Mouse (Mus musculus): ENCODE results near the gene Flad1. TPM values are rescaled to one million over a fixed set of nuclear protein-coding genes. Genes with fewer than 3 reads are reported as not detected.
A peak's percentile ranks its signal among the peaks of the same experiment; 100 is the strongest.

The Flad1 gene
- polyA plus RNA-seq, 1 experiment = 34.6 TPM

DNA sequence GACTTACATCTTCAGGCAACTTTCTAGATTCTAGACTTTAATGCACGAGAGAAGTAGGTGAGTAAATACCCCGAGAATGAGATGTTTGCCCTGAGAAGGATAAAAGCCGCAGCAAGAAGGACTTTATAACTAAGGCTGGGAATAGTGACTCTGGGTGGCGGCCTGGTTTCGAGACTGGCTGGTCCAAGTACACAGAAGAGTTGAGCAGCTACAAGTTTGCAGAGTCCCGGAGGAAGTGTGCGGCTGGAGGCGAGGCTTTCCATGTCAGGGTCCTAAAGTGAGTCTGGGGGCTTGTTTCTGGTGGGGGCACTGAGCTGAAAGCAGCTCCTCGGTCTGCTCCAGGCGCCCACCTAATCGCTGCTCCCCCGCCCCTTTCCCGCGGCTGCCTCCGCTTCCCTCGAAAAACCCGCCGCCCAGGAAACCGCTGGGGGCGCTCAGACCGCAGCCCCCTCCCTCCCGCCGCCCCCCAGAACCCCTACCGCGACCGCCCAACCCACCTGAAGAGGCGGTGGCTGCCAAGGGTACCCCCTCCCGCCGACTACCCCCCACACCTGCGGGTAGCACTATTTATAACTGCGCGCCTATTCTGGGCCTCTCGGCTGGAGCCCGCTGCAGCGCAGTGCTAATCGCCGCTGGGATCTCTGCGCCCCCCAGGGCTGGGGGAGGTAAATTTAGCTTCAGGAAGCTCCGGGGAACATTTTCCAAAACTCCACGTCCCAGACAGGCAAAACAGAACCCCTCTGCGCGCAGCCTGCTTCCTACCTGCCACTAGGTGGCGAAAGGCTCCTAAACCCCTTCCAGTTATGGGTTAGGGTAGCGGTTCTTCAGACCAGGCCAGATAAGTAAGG, 15.6 kb downstream of the Flad1 start:
- DNase-seq (ENCODE audit: low spot score) = peak; percentile 41

DNA sequence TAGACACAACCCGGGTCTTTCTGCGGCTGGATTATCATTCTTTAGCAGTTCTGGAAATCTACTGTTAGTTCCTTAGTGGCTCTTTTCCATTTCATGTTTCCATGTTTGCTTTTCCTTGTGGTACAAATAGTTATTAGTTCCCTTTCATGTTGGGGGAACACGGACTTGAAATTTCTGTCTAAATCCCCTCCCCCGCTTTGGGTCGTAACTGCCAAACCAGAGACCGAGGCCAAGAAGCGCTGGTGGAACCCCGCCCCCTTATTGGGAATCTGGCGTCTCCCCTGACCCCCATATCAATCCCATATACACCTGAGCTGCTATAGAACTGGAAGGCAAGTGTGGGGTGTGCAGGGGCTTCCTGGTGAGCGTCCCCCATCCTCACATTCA, 16.3 kb downstream of the Flad1 start:
- DNase-seq (ENCODE audit: low spot score) = no peak

DNA sequence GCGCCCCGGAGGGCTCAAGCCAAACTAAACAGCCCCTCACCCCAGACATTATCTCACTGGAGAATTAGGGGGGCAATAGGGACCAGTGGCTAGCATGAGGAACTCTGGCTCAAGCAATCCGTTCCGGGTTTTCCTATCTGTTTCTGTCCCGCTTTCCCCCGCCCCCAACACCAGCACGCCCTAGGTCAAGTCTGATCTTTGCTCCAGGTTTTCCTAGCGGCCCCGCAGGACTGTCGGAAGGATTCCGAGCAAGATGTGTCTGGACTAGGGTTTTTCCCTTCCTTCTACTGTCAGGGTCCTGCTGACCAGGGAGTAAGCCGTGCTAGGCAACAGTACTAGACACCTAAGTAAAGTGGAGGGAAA, 16.8 kb downstream of the Flad1 start:
- DNase-seq (ENCODE audit: low spot score) = peak; percentile 60

DNA sequence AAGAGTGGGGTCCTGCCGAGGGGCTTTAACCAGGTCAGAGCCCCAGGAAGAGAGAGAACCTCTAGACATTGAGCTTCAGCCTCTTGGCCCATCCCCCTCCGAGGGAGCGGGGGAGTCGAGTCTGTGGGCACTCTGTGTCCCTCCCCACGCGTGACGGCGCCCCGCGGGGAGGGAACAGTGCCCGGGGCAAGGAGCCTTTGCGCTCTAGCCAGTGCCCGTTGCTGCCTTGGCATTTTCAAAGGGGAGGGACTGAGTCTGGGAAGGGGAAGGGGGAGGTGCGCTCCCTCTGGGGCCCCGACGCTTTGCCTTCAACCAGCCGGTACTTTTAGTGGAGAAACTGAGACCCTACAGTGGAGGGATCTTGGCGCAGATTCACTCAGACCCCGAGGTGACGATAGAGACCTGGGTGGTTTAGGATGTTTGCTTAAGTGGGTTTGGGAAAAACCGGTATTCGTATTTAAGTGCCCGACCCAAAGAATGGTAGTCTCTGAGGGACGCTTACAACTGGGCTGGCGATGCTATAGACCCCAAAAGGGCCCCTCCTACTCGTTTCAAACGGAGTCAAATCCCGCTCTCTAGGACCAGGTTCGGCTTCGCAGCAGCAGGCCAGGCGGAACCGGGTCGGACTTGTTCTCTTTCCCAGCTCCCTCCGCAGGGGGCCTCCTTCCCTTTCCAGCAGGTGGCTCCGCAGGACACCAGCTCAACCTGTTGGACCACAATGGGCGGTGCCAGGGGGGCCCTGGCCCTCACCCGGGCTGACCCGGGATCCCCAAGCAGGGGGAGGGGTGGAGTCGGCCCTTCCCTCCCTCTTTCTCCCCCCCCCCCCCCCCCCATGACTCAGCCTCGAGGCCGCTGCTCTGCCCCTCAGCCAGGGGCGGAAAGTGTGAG, 17.4 kb downstream of the Flad1 start, which contains the start of gene Zbtb7b:
Gene Zbtb7b, minus strand, starts transcription at position 771 of the 888 bp plus-strand sequence.
- DNase-seq (ENCODE audit: low spot score) = peak; percentile 82

DNA sequence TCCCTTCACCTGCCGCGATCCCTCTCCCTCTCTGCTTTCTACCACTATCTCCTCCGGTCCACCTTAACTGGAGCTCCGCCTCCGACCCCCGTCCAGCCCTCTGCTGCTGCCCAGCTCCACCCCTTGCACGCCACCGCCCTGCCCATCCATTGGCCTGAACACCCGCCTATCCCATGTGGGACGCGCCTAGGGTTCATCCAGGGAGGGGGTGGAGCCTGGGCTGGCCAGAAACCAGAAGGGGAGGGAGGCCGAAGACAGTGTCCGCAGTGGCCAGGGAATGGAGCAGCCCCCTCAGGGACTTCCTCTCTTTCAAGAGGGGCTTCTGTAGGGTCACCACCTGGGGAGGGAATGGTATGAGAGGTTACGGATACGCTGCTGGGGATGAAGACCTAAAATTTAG, 18.1 kb downstream of the Flad1 start:
- peak; percentile 94 for DNase-seq (ENCODE audit: low spot score)

DNA sequence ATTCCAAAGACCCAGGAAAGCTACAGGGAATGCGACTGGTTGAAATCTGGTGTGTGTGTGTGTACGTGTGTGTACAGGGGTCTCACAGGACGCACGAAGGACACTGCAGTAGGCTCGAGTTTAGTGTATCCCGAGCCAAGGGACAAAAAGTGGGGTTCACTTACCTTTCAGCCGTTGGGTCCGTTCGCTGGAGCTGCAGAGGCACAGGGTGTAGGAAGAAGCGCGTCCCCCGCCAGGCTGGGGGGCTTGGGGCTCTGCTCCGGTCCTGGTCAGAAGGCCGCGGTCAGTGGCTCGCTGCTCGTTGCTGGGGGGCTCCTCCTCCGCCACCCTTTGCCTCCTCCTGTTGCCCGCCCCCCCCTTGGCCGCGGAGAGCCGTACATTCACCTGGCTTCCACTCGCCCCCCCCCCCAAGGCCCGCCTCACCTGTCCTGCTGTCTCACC, 18.8 kb downstream of the Flad1 start:
- peak; percentile 55 for DNase-seq (ENCODE audit: low spot score)

DNA sequence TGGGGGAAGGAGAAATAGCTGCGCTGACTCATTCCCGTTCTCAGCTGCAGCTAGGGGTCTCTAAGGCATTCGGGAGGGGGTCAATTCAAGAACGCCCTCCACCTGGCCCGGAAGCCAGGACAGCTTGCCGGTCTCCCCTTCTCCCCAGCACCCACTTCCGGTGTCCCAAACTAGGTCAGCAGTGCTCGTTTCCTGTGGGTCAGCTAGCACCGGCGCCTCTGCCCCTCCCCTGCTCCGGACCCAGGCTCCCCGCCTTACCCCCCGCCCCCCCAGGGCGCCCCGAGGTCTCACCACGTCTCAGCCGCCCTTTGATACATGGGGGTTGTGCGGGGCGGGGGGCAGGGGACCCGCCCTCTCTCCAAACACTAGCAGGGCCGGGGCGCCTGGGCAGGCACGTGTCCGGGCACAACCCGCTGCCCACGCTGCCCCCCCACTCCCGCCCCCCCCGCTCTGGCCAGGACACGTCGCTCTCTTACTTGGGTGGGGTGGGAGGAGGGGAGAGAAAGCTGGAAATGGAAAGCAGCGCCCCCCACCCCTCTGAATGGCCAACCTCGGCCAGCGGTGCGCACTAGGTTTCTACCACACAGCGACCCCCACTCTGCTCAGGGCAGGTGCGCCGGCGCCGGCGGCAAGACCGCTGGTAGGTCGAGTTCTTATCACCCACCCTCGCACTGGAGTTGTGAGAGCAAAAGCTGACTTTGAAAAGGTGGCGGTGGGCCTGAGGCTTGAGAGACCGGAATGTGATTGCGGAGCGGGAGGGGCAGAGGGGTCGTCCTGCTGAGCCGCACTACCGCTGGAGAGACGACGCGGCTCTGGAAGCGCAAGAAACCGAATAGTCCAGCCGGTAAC, 19.8 kb downstream of the Flad1 start:
- peak; percentile 70 for DNase-seq (ENCODE audit: low spot score)

DNA sequence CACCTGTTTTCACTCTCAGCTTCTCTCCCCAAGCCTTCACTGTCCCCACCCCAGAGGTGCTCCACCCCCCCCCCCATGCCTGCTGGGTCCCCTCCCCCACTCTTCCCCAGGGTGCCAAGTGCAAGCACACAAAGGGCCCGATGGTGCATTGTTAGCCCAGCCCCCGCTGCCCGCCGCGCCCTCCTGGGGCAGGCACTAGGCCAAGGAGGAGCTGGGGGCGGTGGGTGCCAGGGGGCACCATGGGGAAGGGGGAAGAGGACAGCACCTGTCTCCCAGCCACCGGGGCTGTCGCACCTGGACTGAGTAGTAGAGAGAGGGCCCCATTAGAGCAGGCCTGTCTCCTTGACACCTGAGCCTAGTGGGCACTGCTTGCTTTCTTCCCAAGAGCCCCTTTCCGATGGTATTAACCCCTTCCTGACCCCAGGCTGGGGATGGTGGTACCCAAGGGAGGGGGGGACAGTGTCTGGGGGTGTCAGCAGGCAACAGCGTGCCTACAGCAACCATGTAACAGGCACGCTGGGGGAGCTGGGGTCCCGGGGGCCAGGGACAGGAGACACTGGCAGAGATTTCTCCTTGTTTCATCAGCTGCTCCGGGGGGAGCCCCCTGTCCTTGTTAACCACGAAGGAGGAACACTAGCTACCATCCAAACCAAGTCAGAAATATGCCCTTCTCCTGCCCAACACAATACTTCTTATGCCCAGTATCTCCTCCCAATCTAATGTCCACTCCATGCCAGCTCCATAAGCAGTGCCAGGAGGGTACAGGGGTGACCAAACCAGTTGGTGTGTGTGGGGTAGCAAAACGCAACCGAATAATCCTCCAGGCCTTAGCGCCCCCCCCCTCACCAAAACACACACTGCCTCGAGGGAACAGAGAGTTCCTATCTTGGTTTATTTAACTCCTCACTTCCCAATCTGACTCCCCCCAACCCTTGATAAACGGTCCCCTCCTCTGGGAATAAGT, 20.7 kb downstream of the Flad1 start:
- DNase-seq (ENCODE audit: low spot score) = peak; percentile 48

DNA sequence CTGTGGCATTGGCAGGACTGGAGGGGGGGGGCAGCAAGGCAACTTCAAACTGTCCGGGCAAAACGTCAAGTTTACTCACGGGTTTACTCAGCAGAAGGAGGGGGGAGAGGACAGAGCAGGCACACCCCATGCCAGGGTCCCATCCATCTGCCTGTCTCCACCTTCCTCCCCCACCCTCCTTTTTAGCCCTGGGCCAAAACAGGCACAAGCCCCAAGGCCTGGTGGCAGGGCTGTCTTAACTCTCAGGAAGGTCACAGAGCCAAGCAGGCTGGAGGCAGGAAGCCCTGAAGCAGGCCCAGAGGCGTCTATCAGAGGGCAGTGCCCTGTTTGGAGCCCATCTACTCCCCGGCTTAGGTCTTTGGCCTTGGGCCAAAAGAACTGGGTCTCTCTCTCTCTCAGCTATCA, 21.6 kb downstream of the Flad1 start:
- peak; percentile 51 for DNase-seq (ENCODE audit: low spot score)

DNA sequence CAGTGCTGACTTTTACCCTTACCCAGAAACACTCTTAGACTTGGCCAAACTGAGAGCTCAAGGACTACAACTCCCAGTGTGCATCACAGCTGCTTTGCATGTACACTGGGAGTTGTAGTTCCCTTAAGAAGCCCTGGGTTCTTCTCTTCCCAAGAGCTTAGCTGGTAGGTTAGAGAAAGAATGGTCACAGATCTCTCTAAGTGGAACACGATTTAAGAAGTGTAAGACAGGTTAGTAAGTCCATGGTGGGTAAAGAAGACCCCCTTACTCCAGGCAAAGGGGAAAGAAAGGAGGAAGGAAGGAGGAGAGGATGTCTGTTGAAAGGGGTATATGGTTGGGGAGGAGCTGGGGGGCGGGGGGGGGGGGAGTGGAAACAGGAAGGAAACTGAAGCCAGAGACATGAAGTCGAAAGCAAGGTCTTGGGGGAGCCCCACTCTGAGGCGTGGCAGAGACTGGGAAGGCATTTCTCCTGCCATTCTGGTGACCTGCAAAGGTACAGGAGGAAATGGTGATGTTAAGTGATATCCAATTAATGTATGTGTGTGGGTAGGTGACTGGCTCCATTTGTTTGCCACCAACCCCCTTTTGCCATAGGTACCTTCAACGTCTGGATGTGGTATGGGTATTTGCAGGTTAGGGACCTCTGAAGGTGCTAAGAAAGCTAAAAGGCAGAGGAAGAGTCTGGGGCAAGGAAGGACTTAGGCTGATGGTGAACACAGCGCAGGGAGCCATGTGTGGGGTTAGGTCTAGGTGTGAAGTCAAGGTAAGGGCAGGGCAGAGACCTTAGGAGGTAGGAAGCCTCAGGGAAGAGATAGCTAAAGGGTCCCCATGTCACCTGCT, 22.5 kb downstream of the Flad1 start:
- no peak for DNase-seq (ENCODE audit: low spot score)

DNA sequence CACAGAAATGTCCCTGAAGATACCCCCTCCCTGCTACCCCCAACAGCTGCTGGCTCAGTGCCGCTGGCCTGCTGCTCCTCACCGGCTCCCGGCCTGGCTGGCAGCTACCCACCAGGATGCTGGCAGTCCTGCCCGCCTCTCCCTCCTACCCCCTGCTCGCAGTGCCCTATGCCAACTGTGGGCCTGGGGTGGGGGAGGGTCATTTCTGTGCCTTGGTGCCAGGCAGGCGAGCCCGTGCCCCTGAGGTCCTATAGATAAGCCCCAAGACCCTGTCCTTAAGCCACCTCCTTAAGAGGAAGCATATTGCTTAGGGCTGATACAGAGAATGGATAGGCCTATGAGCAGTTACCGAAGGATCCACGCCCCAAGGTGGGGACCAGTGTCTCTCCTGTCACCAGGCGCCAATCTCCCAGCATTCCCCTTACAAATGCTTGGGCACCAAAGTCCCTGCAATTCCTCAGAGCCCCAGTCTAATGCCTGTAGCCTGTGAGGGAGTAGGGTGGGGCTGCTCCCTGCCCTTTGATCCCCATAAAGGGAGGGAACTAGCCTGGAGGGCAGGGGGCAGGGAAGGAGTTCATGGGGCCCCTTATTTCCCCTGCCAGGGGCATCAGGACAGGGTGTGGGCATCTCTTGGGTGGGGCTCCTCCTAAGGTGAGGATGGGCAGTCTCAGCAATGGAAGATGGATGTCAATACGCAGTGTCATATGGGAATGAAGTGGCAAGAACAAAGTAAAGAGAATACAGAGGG, 23.4 kb downstream of the Flad1 start:
- DNase-seq (ENCODE audit: low spot score) = peak; percentile 48

DNA sequence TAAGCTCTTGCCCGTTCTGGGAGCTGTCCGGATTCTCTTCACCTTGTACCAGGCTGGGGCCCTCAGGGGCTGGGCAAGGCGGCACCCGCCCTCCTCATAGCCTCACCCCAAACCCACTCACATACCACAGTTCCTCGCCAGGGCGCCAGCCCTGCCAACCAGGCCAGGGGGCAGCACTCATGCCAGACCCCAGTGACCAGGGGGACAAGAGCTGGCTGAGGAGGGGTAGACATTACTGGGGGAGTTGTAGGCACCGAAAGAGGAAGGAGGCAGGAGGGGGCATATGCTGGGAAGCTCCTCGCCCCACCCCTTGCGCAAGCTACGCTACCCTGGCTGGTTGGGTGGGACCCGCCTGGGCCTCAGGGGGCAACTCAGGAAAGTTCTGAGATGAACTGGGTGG, 24.0 kb downstream of the Flad1 start:
- DNase-seq (ENCODE audit: low spot score) = peak; percentile 47

DNA sequence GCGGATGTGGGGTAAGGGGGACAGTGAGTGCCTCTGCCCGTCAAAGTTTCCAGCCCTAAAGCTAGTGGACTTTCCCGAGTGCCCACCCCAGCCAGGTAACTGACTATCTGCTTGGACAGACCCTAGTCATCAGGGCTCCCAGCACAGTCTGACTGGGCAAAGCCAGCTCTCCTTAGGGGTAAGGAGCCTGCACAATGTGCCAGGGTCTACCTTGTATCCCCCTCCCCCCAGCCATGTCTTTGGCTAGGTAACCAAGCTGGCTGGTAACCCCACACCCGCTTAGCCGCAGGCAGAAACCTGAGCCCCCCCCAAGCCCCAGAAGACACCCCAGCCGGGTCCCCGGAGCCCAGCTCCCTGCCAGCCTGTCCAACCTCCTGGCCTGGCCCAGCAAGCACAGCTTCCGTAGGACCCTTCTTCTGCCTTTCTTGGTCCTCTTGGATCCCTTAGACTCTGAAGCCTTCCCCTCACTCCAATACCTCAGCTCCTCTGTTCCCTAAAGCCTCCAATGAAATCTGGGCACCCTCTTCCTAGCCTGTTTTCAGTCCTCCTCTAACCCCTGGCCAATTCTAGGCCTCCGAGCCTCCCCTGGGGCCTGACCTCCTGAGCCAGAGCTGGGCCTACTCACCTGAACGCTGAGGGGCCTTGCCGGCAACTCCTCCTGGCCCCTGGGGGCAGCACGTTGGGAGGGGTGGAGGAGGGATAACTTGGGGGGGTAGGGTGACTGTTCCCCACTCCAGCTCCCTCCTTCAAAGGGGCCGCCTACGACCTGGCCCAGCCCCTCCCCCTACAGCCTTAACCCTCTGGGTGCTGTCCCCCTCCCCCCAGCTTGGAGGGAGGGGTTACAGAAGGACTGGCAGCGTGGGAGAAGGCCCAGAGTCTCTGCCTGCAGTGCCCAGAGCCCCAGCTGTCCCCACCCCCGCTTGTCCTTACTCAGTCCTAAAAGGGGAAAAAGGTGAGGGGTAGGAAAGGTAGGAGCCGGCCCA, 24.9 kb downstream of the Flad1 start:
- no peak for DNase-seq (ENCODE audit: low spot score)

DNA sequence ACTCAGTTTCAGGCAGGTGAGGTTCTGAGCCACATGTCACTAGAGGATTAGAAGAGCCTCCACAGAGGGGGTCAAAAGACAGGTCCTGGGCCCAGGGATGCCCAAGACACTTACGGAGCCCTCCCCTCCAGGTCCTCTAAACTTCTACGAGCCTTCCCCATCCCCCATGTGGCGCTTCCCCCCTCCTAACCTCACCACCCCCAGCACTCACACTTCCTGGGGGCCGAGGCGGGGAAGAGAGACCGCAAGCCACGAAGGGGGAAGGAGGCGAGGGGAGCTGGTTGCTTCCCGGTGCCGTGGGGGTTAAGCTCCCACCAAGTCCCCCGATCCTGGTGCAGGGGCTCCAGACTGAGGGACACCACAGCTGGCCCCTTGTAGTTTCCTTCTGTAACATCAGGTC, 26.2 kb downstream of the Flad1 start:
- no peak for DNase-seq (ENCODE audit: low spot score)

DNA sequence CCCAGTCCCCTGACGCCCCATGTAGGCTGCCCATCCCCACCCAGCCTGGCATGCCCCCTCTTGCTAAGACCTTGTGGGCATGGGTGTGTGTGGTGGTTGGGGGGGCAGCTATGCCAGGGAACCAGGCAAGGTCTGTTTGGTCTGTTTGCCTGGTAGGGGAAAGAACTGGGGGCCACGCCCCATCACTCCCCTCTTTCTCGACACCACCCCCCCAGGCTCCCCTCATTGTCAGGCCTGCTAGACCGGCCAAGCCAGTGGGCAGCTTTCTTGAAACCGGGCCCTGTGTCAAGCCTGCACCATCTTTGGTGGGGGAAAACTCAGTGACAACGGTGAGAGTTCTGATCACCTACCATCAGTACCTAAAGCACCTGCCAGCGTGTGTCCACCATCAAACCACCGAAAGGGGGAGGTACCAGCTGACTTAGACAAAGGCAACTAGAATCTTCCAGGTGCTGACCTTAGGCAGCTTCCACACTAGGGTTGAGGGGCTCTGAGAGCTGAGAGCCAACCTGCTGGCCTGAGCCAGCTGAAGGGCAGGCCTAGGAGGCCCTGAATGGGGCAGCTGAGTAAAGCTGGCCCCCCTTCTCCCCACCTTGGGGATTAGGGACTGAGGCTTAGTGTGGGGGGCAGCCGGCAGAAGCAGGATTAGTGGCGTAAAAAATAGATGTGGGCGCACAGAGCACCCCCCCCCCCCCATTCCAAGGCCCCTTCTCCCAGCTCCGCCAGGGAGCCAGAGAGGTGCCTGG, 27.2 kb downstream of the Flad1 start:
- DNase-seq (ENCODE audit: low spot score) = peak; percentile 54

DNA sequence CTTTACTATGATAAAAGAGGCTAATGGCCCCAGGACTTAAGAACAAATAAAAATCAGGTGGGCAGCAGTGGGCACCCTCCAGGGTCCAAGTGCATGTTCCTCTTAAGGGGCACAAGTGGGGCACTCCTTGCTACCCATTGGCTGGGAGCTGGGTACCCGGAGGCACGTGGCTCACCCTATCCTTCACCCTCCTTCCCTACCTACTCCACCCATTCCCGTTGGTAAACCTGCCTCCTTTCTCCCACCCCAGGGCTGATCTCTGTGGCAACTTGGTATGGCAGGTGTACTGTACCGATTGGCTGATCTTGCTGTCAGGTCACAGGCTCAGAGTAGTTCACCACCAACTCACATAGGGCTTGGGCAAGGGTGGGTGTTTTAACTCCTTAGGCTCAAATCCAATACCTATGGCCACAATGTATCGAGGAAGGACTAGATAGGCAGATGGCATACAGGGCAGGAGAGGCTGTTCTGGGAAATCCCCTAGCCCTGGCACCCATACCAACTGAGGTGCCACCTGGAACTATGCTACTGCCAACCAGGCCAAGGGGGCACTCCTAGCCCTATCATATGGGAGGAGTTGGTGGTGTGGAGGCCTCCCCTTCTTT, 27.9 kb downstream of the Flad1 start:
- no peak for DNase-seq (ENCODE audit: low spot score)

DNA sequence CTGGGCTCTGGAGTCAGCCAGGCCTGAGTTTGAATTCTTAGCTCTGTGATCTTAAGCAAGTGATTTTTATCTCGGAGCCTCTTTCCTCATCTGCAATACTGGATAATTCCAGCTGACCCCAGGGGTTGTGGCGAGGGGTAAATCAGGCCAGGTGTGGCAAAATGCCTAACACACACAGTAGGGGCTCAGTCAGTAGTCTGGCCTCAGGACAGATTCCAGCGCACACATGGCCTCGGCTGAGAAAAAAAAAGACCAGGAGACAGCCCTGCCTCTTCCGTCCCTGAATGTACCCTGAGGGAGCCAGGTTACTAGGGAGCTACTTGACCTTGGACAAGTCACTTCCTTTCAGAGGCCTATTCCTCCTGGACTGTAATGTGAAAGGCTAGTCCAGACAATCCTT, 28.7 kb downstream of the Flad1 start:
- DNase-seq (ENCODE audit: low spot score) = no peak
